Mouse (Mus musculus): Measurements from ENCODE around the gene Rps10.

The Rps10 gene

DNA sequence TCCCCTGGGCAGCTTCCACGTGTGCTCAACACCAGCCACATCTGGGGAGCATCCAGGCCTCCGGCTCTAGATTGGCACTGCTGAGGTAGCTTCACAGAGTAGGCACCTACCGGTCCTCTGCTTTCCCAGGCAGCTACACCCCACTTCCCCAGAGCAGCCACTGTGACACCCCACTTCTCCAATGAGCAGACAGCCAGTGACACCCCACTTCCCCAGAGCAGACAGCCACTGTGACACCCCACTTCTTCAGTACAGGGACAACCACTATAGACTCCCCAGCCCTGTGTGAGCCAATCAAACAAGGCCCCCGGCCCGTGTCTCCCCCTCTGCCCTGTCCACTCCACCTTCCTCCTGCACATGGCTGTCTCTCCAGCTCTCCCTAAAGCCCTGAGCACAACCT is 24.5 kb downstream of the Rps10 start:
- no peak for DNase-seq (ENCODE audit: low spot score)

DNA sequence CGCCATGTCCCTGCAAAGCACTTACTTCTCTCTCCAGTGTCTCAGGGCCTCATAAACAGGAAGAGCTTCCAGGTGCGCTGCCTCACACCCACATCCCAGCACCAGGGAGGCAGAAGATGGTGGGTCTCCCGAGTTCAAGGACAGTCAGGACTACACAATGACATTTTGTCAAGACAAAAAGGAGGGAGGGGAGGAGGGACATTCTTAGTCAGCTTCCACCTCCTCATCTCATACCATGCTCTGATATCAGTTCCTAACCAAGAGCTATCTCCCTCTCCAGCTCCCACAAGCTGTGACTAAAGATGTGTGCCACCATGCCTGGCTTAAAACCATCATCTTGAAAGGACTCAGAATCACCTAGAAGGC is 25.0 kb downstream of the Rps10 start:
- no peak for DNase-seq (ENCODE audit: low spot score)

DNA sequence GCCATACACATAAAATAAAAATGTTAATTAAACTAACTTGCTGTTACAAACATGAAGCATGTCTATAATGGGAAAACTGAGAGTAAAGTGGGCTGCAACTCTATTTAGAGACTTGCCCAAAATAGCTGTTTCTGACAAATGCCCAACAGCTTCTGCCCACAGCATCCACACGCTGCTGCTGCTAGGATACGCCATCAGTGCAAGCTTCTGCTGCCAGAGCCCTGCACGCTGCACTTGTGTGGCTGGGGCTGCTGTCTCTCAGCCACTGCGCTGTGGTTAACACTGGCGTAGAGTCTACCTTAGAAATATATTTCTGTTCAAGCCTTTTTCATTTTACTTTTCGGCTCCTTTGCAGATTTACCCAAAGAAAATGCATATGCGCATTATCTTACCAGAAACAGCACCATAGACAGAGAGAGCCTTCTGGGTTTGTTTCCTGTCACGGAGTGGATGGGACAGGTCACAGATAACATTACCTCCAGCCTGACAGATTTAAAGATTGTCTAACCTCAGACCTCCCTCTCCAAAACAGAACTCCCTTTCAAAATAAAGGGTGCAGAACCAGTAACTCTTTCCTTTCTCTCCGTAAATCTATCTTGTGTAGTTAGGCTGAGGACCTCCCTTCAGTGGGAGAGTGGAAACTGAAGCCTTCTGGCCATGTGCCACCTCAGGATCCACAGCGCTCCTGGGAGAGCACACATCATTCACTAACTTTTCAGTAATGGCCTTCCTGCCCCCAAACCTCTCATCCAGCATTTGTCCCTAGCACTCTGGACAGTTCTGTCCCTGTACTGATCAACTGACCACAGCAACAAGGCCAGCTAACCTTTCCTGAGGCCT is 25.6 kb downstream of the Rps10 start:
- no peak for DNase-seq (ENCODE audit: low spot score)

DNA sequence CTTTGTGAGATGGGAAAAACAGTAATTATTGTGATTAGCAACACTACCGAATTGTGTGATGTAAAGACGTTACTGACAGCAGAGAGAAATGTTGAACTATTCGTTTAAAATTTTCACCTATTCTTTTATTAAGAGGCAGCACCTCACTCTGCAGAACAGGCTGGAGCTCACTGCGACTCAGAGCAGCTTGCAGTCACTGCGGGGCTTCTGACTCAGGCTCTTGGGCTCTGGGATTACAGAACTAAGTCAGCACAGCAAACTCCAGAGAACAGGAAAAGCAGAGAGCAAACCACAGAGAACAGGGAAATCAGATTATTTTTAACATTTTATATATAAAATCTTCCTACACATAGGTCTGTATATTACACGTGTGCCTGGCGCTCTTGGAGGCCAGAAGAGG is 26.9 kb downstream of the Rps10 start:
- DNase-seq (ENCODE audit: low spot score): no peak

DNA sequence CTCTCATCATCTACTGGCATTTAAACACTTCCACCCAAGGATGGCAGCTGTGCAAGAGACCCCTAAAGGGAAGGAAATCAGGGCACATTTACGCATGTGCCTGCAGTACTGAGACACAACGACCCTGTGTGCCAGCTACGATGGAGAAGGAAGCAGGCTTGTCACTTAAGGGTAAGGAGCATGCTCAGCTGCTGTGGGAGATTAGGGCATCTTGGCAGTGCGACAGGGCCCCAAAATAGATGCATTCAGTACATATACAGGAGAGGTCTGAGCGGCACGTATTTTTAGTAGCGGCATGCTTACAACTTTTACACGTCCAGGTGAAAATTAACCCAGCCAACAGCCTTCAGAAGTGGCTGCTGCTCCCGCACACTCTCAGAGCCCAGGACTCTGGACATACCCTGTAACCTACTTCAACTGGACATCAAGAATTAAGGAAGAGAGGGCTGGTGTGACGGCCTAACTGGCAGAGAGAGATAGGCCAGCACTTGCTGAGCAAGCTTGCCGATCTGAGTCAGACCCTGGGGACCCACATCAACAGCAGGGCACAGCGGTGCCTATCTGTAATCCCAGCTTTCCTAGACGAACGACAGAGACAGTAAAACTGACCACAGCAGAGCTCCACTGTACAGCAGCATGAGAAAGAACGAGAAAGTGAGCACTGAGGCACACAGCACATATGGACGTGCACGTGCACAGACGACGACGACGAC is 32.8 kb downstream of the Rps10 start:
- DNase-seq (ENCODE audit: low spot score): no peak

DNA sequence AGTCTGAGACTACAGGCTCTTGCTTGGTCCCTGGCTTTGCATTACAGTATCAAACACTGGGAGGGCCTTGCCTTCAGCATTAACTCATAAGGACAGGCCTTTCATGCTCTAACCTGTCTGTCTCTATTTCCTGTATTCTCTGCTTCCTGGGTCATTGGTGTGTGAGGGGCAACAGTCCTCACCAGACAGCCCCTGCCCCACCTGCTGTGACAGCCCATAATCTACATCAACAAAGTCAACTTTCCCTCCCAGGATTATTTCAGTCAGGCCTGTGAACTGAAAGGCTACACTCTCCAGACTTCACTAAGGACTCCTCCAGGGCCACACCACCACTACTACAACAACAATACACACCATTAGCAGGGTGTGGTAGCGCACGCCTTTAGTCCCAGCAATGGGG is 33.4 kb downstream of the Rps10 start:
- no peak for DNase-seq (ENCODE audit: low spot score)

DNA sequence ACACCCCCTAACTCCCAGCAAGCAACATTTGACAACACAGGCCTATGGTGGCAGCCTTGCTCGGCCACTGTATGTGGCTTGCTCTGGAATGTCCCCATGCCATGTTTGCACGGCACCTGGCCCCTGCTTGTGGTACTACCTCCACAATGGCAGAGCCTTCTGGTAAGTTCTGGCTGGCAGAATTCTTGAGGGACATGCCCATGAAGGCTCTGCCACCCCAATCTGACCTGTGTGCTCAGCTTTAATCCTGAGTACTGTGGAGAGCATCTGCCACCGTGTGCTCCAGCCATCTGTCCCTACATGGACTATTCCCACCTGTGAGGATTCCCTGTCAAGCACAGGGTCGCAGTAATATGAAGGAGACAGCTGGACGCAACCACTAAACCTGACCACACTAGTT is 35.6 kb downstream of the Rps10 start:
- no peak for DNase-seq (ENCODE audit: low spot score)

DNA sequence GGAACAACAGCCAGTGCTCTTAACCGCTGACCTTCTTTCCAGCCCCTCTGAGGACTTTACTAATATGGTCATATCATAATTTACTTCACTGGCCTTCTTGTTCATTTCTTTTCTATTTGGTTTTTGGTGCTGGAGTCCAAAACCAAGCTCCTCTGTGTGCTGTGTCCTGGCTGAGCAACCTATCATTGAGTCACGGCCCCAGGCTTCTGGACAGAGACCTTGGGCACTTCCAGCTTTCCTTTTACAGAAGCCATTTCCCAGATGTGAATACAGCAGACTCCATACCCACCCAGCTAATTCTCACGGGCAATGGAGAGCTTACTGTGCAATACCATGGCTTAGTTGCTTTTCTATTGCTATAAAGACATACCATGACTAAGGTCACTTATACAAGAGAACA is 36.2 kb downstream of the Rps10 start:
- DNase-seq (ENCODE audit: low spot score): no peak

DNA sequence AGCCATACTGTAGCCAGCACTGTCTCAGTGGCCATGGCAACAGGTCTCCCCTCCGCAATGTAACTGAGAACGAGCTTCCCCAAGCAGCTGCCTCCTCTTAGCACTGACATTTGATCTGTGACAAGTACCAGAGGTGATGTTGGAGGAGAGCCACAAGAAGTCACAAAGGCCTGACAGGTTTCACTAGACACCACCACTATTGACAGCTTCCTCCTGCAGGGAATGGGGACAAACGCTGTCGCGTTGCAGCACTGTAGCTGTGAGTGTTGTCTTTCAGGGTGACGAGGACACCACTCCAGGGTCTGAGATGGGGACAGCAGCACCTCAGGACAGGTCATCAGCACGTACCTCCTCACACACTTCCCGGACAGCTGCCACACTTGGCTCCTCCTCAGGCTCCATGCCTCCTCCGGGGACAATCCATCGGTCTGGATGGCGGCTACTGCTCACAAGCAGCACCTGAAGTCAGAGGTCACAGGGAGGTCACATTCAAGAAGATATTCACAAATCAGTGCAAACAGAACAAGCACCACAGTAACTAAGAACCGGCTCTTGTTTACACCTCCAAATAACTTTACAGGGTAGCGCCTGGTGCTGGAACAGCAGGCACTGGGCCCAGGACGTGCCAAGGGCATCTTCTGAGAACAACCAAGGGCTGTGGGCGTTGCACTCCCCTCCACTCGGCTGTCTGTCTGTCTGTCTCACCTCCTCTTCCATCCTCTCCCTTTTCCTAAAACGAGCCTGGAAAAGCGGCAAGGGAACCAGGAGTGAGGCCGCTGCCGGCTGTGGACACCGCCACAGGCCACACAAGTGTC is 39.9 kb downstream of the Rps10 start:
- DNase-seq (ENCODE audit: low spot score): no peak

DNA sequence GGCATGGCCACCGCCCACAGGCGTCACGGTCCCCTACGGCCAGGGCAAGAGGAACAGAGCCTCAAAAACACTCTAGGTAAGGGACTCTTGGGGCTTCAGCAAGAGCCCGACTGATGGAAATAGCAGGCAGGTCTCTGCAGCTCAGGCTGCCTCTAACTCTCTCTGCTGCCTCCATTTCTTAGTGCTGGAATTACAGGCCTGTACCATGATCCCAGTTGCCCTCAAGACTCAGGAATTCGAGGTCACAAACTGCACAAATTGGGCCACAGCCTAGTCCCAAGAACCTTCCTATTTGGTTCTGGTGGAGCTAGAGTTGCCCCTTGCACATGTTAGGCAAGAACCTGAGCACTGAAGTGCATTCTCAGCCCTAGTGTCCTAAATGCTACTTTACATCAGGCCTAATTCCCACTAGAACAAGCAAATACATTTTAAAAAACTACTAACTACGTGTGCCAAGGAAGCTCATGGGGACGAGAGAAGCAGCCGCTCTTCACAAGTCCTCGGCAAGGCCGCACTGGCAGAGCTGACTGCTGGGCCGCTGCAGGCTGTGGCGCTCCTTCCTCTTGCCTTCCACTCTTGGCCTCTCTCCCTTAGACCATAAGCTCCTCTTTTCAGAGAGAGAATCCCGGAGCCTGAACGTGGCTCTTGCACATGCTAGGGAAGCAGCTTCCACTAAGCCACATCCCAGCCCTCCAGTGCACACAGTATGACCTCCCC is 40.7 kb downstream of the Rps10 start:
- no peak for DNase-seq (ENCODE audit: low spot score)

DNA sequence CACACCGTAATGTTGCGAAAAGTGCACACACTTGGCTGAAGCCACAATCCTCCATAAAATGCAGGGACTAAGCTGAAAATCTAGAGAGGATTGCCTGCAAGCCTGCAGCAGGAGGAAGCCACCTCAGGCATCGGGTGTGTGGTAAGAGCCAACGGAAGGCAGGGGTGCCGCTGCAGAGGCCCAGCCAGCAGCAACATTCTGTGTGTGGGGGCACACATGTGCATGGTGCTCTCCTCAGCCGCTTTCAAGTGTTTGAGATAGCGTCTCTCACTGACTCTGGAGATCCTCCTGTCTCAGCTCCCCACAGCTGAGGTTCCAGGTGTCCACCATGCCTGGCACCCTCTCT is 43.9 kb downstream of the Rps10 start:
- DNase-seq (ENCODE audit: low spot score): no peak

DNA sequence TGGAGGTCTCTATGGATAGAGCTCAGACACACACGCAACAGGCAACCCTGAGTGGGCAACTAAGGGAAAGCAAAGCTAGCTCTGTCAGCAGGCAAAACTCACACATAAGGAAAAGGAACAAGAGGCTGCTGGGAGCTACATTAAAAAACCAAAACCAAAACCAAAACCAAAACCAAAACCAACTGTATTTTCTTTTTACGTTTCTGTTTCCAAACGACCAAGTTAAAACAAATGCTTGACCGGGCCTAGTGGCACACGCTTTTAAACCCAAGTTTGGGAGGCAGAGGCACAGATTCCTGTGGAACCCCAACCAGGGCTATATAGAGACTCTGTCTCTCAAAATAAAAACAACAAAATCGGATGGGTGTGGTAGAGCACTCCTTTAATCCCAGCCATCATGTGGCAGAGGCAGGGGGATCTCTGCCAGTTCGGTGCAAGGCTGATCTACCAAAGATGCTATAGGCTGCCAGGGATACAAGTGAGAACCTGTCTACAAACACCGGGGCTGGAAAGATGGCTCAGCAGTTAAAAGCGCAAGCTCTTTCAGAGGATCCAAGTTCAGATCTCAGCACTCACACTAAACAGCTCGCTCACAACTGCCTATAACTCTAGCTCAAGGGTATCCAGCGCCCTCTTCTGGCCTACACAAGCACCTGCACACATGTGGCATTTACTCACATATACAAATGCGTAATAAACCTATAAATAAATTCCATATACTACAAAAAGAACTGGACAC is 44.5 kb downstream of the Rps10 start:
- DNase-seq (ENCODE audit: low spot score): no peak

DNA sequence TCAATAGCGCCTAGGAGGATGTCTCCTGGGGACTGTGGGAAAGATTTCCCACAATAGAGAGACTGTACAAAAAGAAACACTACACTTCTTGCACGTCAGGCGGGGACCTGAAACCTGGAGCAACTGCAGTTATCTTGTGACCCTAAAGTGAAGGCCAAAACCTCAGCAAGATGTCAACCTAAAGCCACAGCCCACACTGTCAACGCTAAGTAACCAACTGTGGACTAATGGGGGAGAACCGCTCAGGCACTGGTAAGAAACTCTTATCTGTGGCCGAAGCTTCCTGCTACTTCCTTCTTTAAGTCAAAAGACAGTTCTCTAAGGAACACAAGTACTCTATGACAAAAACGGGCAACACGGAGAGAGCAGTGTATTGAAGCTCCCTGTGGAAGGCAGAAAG is 48.2 kb downstream of the Rps10 start:
- DNase-seq (ENCODE audit: low spot score): no peak

DNA sequence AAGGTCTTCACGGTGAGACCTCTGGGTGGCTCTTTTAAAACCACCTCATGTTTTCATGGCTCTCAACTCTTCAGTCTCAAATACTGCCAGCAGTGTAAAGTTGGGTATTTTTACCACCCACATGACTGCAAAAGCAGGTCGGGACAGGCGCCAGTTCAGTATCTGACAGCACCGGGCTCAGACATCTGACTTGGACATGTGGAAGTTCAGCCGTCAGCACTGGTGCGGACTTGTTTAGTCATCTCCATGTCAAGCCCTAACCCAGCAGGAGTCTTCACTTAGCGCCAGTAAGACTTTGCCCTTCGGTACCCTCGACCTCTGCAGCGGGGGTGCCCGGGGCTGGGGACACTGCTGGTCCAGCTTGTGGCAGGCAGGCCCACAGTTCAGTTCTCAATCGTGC is 49.2 kb downstream of the Rps10 start:
- DNase-seq (ENCODE audit: low spot score): no peak

DNA sequence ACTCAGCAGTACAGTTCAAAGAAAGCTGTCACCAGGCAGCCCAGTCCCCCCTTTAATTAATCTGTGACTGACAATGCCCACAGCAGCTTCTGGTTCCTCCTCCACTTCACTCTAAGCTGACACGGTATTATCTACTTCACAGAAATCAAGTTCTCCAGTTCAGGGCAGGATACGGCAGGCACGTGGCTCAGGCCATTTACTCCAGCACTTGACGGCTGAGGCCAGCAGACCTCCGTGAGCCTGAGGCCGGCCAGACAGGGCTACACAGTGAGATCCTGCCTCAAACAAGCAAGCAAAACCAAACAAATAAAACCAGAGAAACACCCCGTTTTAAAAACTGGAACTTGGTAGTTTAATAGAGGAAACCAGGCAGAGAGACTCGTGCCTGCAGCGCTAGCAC is 49.8 kb downstream of the Rps10 start:
- DNase-seq (ENCODE audit: low spot score): no peak

DNA sequence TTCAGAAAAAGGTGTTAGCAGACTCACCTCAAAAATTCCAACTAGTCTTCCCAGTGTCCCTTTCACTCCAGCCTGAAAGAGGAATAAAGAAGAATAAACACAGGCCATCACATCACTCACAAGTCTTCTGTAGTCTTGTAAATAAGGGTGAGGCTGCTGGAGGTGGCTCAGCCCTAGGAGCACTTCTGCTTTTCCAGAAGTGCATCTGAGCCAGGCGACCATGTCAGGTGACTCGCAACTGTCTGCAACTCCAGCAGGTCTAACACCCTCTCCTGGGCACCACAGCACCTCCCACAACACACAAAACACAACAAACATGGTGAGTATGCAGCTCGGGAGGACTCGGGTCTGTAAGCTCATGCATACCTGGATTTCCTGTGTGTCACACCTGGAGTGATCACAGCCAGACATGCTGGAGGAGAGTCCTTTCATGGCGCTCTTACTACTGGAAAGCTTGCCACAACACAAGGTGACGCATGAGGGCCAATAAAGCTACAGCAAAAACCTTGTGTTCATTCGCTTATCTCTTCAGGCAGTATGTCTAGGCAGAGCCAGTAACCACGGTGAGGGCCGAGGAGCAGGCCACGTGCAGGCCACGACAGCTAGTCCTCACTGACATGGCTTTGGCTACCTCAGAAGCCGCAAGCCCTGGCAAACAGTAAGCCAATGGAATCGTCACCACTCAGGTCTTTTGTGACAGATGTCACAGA is 53.1 kb downstream of the Rps10 start:
- DNase-seq (ENCODE audit: low spot score): no peak

All from embryo, embryonic 10.5 days (tissue).